Mouse (Mus musculus) midbrain, embryonic 12.5 days (tissue): Measurements from ENCODE around the gene Cmip. TPM values are rescaled to one million over a fixed set of nuclear protein-coding genes. Genes with fewer than 3 reads are reported as not detected.
A peak's percentile ranks its signal among the peaks of the same experiment; 100 is the strongest.

Experiments used
- ATAC-seq: fragments of 200-750 bp; cut with Nextera tagmentation; 2 replicates; pipeline ENCODE4 v1.8.0; 2017; ENCODE audit warnings: low read depth, moderate TSS enrichment, moderate library complexity; ENCODE audit not compliant: low FRiP score
- H3K27ac ChIP-seq: fragments of 300-500 bp; sonication (generic); replicated peaks from 2 replicates; pipeline ENCODE4 v1.5.1; 2016; ENCODE audit warnings: mild to moderate bottlenecking
- H3K27me3 ChIP-seq: fragments of 300-500 bp; sonication (generic); 2 replicates; pipeline ENCODE4 v1.6.1; 2016; ENCODE audit warnings: mild to moderate bottlenecking
- H3K36me3 ChIP-seq: fragments of 300-500 bp; sonication (generic); 2 replicates; pipeline ENCODE4 v1.6.1; 2016
- H3K4me1 ChIP-seq: fragments of 300-500 bp; sonication (generic); 2 replicates; pipeline ENCODE4 v1.6.1; 2016
- H3K4me2 ChIP-seq: fragments of 300-500 bp; sonication (generic); replicated peaks from 2 replicates; pipeline ENCODE4 v1.6.1; 2016; ENCODE audit warnings: mild to moderate bottlenecking, moderate library complexity
- H3K4me3 ChIP-seq: fragments of 300-500 bp; sonication (generic); 2 replicates; pipeline ENCODE4 v1.5.1; 2016; ENCODE audit warnings: mild to moderate bottlenecking
- H3K9ac ChIP-seq: fragments of 300-500 bp; sonication (generic); replicated peaks from 2 replicates; pipeline ENCODE4 v1.6.1; 2016; ENCODE audit warnings: mild to moderate bottlenecking, moderate library complexity
- H3K9me3 ChIP-seq: fragments of 300-500 bp; sonication (generic); 2 replicates; pipeline ENCODE4 v1.6.1; 2016; ENCODE audit warnings: mild to moderate bottlenecking
- WGBS: fragments of 180-500 bp; shearing (Covaris S2); methylation state at CpG from one replicate; pipeline ENCODE4 v1.1.7; 2016; 5-methylcytosine and 5-hydroxymethylcytosine counted together
- polyA plus RNA-seq: library from polyadenylated mRNA; unstranded; fragments of >200 nt; fragmentation: Nextera tagmentation; extraction: Ambion mirVana; gene quantifications from 2 replicates; pipeline ENCODE4 v1.2.1, GENCODE M21; 2016

Cmip gene
- polyA plus RNA-seq, 1 experiment from 2014 or later: 30.0 TPM

GRCm38 (mm10) chr8:117343484-117343883 lies 86.6 kb downstream of the Cmip start:
- Histone ChIP-seq H3K36me3 (no peaks in the 10 kb centered on the region), H3K27me3 (no peaks in the 10 kb centered on the region), H3K9ac (no peak overlapping the region), H3K4me1 (peaks cover 25% of the 10 kb centered on the region), H3K27ac (no peak overlapping the region), H3K4me2 (no peak overlapping the region), H3K4me3 (no peak overlapping the region), H3K9me3 (no peaks in the 10 kb centered on the region)
- no peak for ATAC-seq
- 91% methylated on average over 10 of the region's 10 CpGs for WGBS

- Histone ChIP-seq H3K4me3 (no peak overlapping the region), H3K27ac (no peak overlapping the region), H3K4me1 (peaks cover 25% of the 10 kb centered on the region), H3K36me3 (no peaks in the 10 kb centered on the region), H3K27me3 (no peaks in the 10 kb centered on the region), H3K9ac (no peak overlapping the region), H3K4me2 (no peak overlapping the region), H3K9me3 (no peaks in the 10 kb centered on the region)
- 87% methylated on average over 11 of the region's 11 CpGs for WGBS
- ATAC-seq: no peak
Measured at GRCm38 (mm10) chr8:117344899-117345298, 88.0 kb downstream of the Cmip start.

- no peak overlapping the region for H3K27ac ChIP-seq
- peaks cover 22% of the 10 kb centered on the region for H3K4me1 ChIP-seq
- H3K36me3 ChIP-seq: no peaks in the 10 kb centered on the region
- H3K4me2 ChIP-seq: no peak overlapping the region
- ATAC-seq: no peak
- whole genome bisulfite sequencing: 94% methylated on average over 11 of the region's 11 CpGs
- H3K9me3 ChIP-seq: no peaks in the 10 kb centered on the region
- H3K9ac ChIP-seq: no peak overlapping the region
- H3K4me3 ChIP-seq: no peak overlapping the region
- H3K27me3 ChIP-seq: no peaks in the 10 kb centered on the region
Measured at GRCm38 (mm10) chr8:117345376-117345775, 88.5 kb downstream of the Cmip start.

- peaks cover 21% of the 10 kb centered on the region for H3K4me1 ChIP-seq
- H3K36me3 ChIP-seq: no peaks in the 10 kb centered on the region
- H3K9ac ChIP-seq: no peak overlapping the region
- H3K4me2 ChIP-seq: no peak overlapping the region
- no peaks in the 10 kb centered on the region for H3K27me3 ChIP-seq
- WGBS: 74% methylated on average over 4 of the region's 4 CpGs
- 0 out of 2 replicates have a peak overlapping the region, but pooled peaks have one; percentile 16 for H3K27ac ChIP-seq
- ATAC-seq: no peak
- H3K9me3 ChIP-seq: no peaks in the 10 kb centered on the region
- H3K4me3 ChIP-seq: no peak overlapping the region
Measured at GRCm38 (mm10) chr8:117347556-117347955, 90.7 kb downstream of the Cmip start.

GRCm38 (mm10) chr8:117348718-117349394 lies 92.0 kb downstream of the Cmip start:
- Histone ChIP-seq H3K4me1 (peaks cover 21% of the 10 kb centered on the region), H3K27me3 (no peaks in the 10 kb centered on the region), H3K9ac (no peak overlapping the region), H3K4me3 (no peak overlapping the region), H3K27ac (peak overlapping the region; percentile 26; the same call in 1 of the 2 replicates), H3K4me2 (no peak overlapping the region), H3K36me3 (no peaks in the 10 kb centered on the region), H3K9me3 (no peaks in the 10 kb centered on the region)
- WGBS: 55% methylated on average over 11 of the region's 11 CpGs
- ATAC-seq: peak; percentile 47; the same call in 1 of the 2 replicates

GRCm38 (mm10) chr8:117349541-117349940 lies 92.7 kb downstream of the Cmip start:
- H3K9ac ChIP-seq: no peak overlapping the region
- H3K27me3 ChIP-seq: no peaks in the 10 kb centered on the region
- H3K36me3 ChIP-seq: no peaks in the 10 kb centered on the region
- no peak for ATAC-seq
- H3K4me1 ChIP-seq: peaks cover 21% of the 10 kb centered on the region
- H3K4me3 ChIP-seq: no peak overlapping the region
- H3K9me3 ChIP-seq: no peaks in the 10 kb centered on the region
- H3K27ac ChIP-seq: no peak overlapping the region
- H3K4me2 ChIP-seq: no peak overlapping the region
- 95% methylated on average over 4 of the region's 4 CpGs for WGBS

GRCm38 (mm10) chr8:117352098-117352497 lies 95.2 kb downstream of the Cmip start:
- no peak overlapping the region for H3K27ac ChIP-seq
- peaks cover 31% of the 10 kb centered on the region for H3K4me1 ChIP-seq
- H3K27me3 ChIP-seq: no peaks in the 10 kb centered on the region
- no peak overlapping the region for H3K4me2 ChIP-seq
- H3K9me3 ChIP-seq: no peaks in the 10 kb centered on the region
- H3K4me3 ChIP-seq: no peak overlapping the region
- no peak overlapping the region for H3K9ac ChIP-seq
- WGBS: 97% methylated on average over 4 of the region's 4 CpGs
- no peak for ATAC-seq
- no peaks in the 10 kb centered on the region for H3K36me3 ChIP-seq

- 77% methylated on average over 12 of the region's 12 CpGs for WGBS
Measured at GRCm38 (mm10) chr8:117355111-117355831, 98.4 kb downstream of the Cmip start.

GRCm38 (mm10) chr8:117356109-117356672 lies 99.3 kb downstream of the Cmip start:
- no peaks in the 10 kb centered on the region for H3K27me3 ChIP-seq
- no peak for ATAC-seq
- H3K9ac ChIP-seq: no peak overlapping the region
- peaks cover 10% of the 10 kb centered on the region for H3K4me1 ChIP-seq
- no peaks in the 10 kb centered on the region for H3K36me3 ChIP-seq
- 90% methylated on average over 13 of the region's 13 CpGs for WGBS
- H3K27ac ChIP-seq: no peak overlapping the region
- H3K9me3 ChIP-seq: no peaks in the 10 kb centered on the region
- no peak overlapping the region for H3K4me3 ChIP-seq
- no peak overlapping the region for H3K4me2 ChIP-seq

More at GRCm38 (mm10) chr8:117355111-117355831, 98.4 kb downstream of the Cmip start:
- Histone ChIP-seq H3K4me1 (peaks cover 10% of the 10 kb centered on the region), H3K27ac (no peak overlapping the region), H3K36me3 (no peaks in the 10 kb centered on the region), H3K4me2 (no peak overlapping the region), H3K27me3 (no peaks in the 10 kb centered on the region), H3K9ac (no peak overlapping the region), H3K4me3 (no peak overlapping the region), H3K9me3 (no peaks in the 10 kb centered on the region)
- ATAC-seq: no peak

GRCm38 (mm10) chr8:117357491-117358467 lies 100.9 kb downstream of the Cmip start:
- Histone ChIP-seq H3K27me3 (no peaks in the 10 kb centered on the region), H3K4me3 (no peak overlapping the region), H3K27ac (no peak overlapping the region), H3K9ac (no peak overlapping the region), H3K4me1 (peaks cover 10% of the 10 kb centered on the region), H3K36me3 (no peaks in the 10 kb centered on the region), H3K4me2 (no peak overlapping the region), H3K9me3 (no peaks in the 10 kb centered on the region)
- ATAC-seq: no peak
- WGBS: 94% methylated on average over 16 of the region's 16 CpGs

GRCm38 (mm10) chr8:117360172-117360930 lies 103.5 kb downstream of the Cmip start:
- H3K36me3 ChIP-seq: no peaks in the 10 kb centered on the region
- no peaks in the 10 kb centered on the region for H3K9me3 ChIP-seq
- WGBS: 97% methylated on average over 3 of the region's 3 CpGs
- no peak overlapping the region for H3K4me2 ChIP-seq
- H3K9ac ChIP-seq: no peak overlapping the region
- H3K4me3 ChIP-seq: no peak overlapping the region
- ATAC-seq: no peak
- no peak overlapping the region for H3K27ac ChIP-seq
- H3K27me3 ChIP-seq: no peaks in the 10 kb centered on the region
- H3K4me1 ChIP-seq: peaks cover 3% of the 10 kb centered on the region
